Mouse (Mus musculus): ENCODE results near the gene Nkx6-2.

GRCm38 (mm10) chr7:139581801-139582571 is 611 bp downstream of the Nkx6-2 start:
- TF ChIP-seq POLR2A (IDR thresholded peaks at IDR 0.05; ENCODE audit: insufficient read depth, low read depth, low read length) (no peak), EP300 (IDR thresholded peaks at IDR 0.05; ENCODE audit: insufficient read depth, low read depth, low read length) (no peak)
